Mouse (Mus musculus): ENCODE data around the gene Vopp1.

DNA sequence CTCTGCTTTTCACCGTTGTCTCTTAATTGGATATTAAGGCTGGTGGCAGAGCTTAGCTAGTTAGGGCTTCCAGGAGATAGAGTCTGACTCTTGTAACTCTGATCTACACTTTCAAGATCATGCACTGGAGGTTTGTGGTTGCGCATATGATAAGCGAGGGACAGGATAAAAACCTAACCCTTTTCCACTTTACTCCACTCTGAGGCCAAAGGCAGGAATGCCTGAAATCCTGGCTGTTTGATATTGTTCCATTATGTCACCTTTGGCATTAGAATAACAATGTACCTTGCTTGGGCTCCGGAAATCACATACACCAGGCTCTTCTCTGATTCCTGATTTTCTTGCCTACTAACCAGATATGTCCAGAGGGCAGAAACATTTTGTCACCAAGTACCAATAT, 123.3 kb downstream of the Vopp1 start:
- TF ChIP-seq POLR2A (IDR thresholded peaks at IDR 0.05; ENCODE audit: insufficient read depth, low read depth, low read length) (no peak), CTCF (IDR thresholded peaks at IDR 0.05) (no peak)

All from heart, adult 2 months (tissue).